Mouse (Mus musculus) heart, adult 8-10 months (tissue): ENCODE measurements around the gene Gins3. TPM values are rescaled to one million over a fixed set of nuclear protein-coding genes. Genes with fewer than 3 reads are reported as not detected.
"Not testable (repeated sequence)": the region's sequence is repeated elsewhere in the genome, so short reads cannot be mapped to it uniquely, and the experiment has no call there.

ENCODE experiments used
- DNase-seq: peaks from one replicate; pipeline ENCODE4 v3.0.0; 2022; ENCODE audit warnings: low spot score
- total RNA-seq, 4 experiments: library from RNA; stranded (reverse); gene quantifications; 2 replicates each; pipeline ENCODE4 v1.2.4; 2022

The Gins3 gene
- total RNA-seq, 4 experiments from 2014 or later: 0.71 to 1.9 (median 1.3) TPM

- DNase-seq: no peak
Measured at GRCm38 (mm10) chr8:95648251-95648650, 15.0 kb downstream of the Gins3 start.

- DNase-seq: no peak
Measured at GRCm38 (mm10) chr8:95653351-95653750, 20.1 kb downstream of the Gins3 start.

GRCm38 (mm10) chr8:95655831-95656230 is 22.6 kb downstream of the Gins3 start:
- no peak for DNase-seq

- no peak for DNase-seq
Measured at GRCm38 (mm10) chr8:95656316-95657002, 23.2 kb downstream of the Gins3 start.

- no peak for DNase-seq
Measured at GRCm38 (mm10) chr8:95657523-95657922, 24.3 kb downstream of the Gins3 start.

GRCm38 (mm10) chr8:95660334-95660882 is 27.2 kb downstream of the Gins3 start:
- DNase-seq: no peak

- no peak for DNase-seq
Measured at GRCm38 (mm10) chr8:95661085-95661484, 27.8 kb downstream of the Gins3 start.

GRCm38 (mm10) chr8:95661575-95661974 is 28.3 kb downstream of the Gins3 start:
- no peak for DNase-seq

- no peak for DNase-seq
Measured at GRCm38 (mm10) chr8:95662885-95663598, 29.8 kb downstream of the Gins3 start.

GRCm38 (mm10) chr8:95663599-95663949 is 30.3 kb downstream of the Gins3 start:
- DNase-seq: no peak

- not testable (repeated sequence) for DNase-seq
Measured at GRCm38 (mm10) chr8:95665813-95666452, 32.7 kb downstream of the Gins3 start.

GRCm38 (mm10) chr8:95668163-95668958 is 35.1 kb downstream of the Gins3 start:
- no peak for DNase-seq

GRCm38 (mm10) chr8:95669967-95670366 is 36.7 kb downstream of the Gins3 start:
- DNase-seq: no peak

GRCm38 (mm10) chr8:95671861-95672260 is 38.6 kb downstream of the Gins3 start:
- DNase-seq: no peak

- no peak for DNase-seq
Measured at GRCm38 (mm10) chr8:95672811-95673210, 39.6 kb downstream of the Gins3 start.

- DNase-seq: no peak
Measured at GRCm38 (mm10) chr8:95676631-95677030, 43.4 kb downstream of the Gins3 start, which contains the start of gene Ndrg4. TSS of gene Ndrg4 (plus strand) at chr8:95676980.

GRCm38 (mm10) chr8:95677591-95678023 is 44.4 kb downstream of the Gins3 start:
- no peak for DNase-seq

GRCm38 (mm10) chr8:95678024-95678611 is 44.9 kb downstream of the Gins3 start:
- no peak for DNase-seq

- no peak for DNase-seq
Measured at GRCm38 (mm10) chr8:95688073-95688672, 54.9 kb downstream of the Gins3 start.

GRCm38 (mm10) chr8:95690929-95691541 is 57.8 kb downstream of the Gins3 start:
- DNase-seq: no peak
